Mouse (Mus musculus): ENCODE measurements around the gene Prss48. TPM values are rescaled to one million over a fixed set of nuclear protein-coding genes. Genes with fewer than 3 reads are reported as not detected.

The Prss48 gene
- polyA plus RNA-seq, 1 experiment from 2014 or later: 0.58 TPM

DNA sequence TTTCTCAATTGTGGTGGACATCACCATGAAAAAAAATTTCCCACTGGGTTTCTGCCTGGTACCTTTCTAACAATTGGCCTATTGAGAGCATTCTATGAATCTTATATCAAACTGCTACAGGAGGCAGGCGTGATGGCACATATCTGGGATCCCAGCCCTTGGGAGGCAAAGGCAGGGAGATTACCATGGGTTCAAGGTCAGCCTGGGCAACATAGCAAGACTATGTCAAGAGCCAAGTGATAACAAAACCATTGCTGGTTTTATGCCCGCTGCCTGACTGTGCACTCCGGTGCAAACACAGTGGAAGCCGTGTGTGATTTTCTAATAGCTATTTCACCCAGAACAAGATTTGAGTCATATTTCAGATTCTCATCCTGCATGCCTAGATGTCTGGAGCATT lies 51.4 kb downstream of the Prss48 start:
- H3K9ac ChIP-seq (ENCODE audit: low read length): no peak overlapping the region
- no peak overlapping the region for H3K4me3 ChIP-seq (ENCODE audit: low read depth, low read length)
- 70% methylated on average over 4 of the region's 4 CpGs for WGBS
- no peaks in the 10 kb centered on the region for H3K4me1 ChIP-seq (replicated peaks; ENCODE audit: control insufficient read depth, insufficient read depth, low read length)
- ATAC-seq (replicated peaks; ENCODE audit: low FRiP score, low TSS enrichment, low read depth) (no peak), DNase-seq (ENCODE audit: low spot score) (no peak)
- no peaks in the 10 kb centered on the region for H3K9me3 ChIP-seq (ENCODE audit: control insufficient read depth, low read length)
- no peak overlapping the region for H3K4me2 ChIP-seq (ENCODE audit: low read length)
- H3K27me3 ChIP-seq (replicated peaks; ENCODE audit: control insufficient read depth, insufficient read depth, low read length): no peaks in the 10 kb centered on the region
- H3K36me3 ChIP-seq (ENCODE audit: control insufficient read depth, insufficient read depth, low read length): no peaks in the 10 kb centered on the region
- H3K27ac ChIP-seq (ENCODE audit: low read depth): no peak overlapping the region

Other genes with a start within 250 kb of the Prss48 start
- gene Fam160a1, start 185.2 kb downstream of the Prss48 start, polyA plus RNA-seq (2014; fragmentation: Nextera tagmentation; extraction: Ambion mirVana): 3.3 and 4.2 TPM in 2 replicates
- 1.8 TPM in 2 replicates for gene Glt28d2, start 115.0 kb downstream of the Prss48 start, polyA plus RNA-seq (2014; fragmentation: Nextera tagmentation; extraction: Ambion mirVana)
- 5.3 and 5.7 TPM in 2 replicates for gene Gm37240, start 115.0 kb downstream of the Prss48 start, polyA plus RNA-seq (2014; fragmentation: Nextera tagmentation; extraction: Ambion mirVana)
- 47.3 and 55.4 TPM in 2 replicates for gene Sh3d19, start 31.4 kb downstream of the Prss48 start, polyA plus RNA-seq (2014; fragmentation: Nextera tagmentation; extraction: Ambion mirVana)
- gene Rps3a1, start 140.2 kb upstream of the Prss48 start, polyA plus RNA-seq (2014; fragmentation: Nextera tagmentation; extraction: Ambion mirVana): 1,532 and 1,540 TPM in 2 replicates
- gene Lrba, start 222.2 kb upstream of the Prss48 start, polyA plus RNA-seq (2014; fragmentation: Nextera tagmentation; extraction: Ambion mirVana): 13.8 and 14.1 TPM in 2 replicates

Data from intestine, embryonic 14.5 days (tissue).